Mouse (Mus musculus) E14TG2a.4 (cell line): ENCODE results near the gene Gbp7.

Source experiments
- CTCF ChIP-seq: conservative IDR thresholded peaks from 2 replicates; pipeline ENCODE4 v1.5.1; 2014; ENCODE audit warnings: low read length
- NANOG ChIP-seq: IDR thresholded peaks from 2 replicates; pipeline ENCODE4 v1.6.1; 2014; ENCODE audit warnings: borderline replicate concordance, low read length, mixed read lengths
- POU5F1 ChIP-seq: IDR thresholded peaks from 2 replicates; pipeline ENCODE4 v1.6.1; 2014; ENCODE audit warnings: low read length, borderline replicate concordance

DNA sequence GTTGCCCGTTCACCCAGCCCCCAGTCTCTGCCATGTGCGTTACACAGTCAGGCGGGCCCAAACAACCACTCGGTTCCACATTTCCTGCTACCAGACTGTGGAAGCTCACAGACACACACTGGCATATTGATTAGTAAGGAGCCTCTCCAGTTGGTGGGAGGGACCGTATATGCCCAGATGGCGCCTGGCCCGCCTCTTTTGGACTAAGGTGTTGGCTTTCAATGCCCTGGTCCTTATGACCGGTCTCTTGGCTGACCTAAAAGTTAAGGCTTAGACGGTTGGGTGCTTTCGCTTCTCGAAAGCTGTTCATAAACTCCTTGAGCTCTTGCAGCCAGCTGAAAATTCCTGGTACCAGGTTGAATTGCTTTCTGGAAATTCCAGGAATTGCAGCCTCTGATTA lies 25.5 kb downstream of the Gbp7 start:
- TF ChIP-seq CTCF (no peak), POU5F1 (no peak), NANOG (no peak)
